Mouse (Mus musculus): Measurements from ENCODE around the gene Tas1r1. TPM values are rescaled to one million over a fixed set of nuclear protein-coding genes. Genes with fewer than 3 reads are reported as not detected.

Tas1r1 gene
- polyA plus RNA-seq, 1 experiment from 2014 or later, result 1.1 TPM

- Histone ChIP-seq H3K9me3 (no peaks in the 10 kb centered on the region), H3K4me3 (peak overlapping the region; percentile 100), H3K4me1 (peaks cover 23% of the 10 kb centered on the region), H3K9ac (peak overlapping the region; percentile 99), H3K4me2 (replicated peaks) (peak overlapping the region; percentile 77), H3K27me3 (no peaks in the 10 kb centered on the region), H3K27ac (peak overlapping the region; percentile 88), H3K36me3 (peaks cover 28% of the 10 kb centered on the region)
- ATAC-seq (ENCODE audit: insufficient number of reproducible peaks, insufficient read depth, low FRiP score, low TSS enrichment), result peak; percentile 69; the same call in 1 of the 2 replicates
- 2% methylated on average over 72 of the region's 111 CpGs for WGBS
Measured at GRCm38 (mm10) chr4:151995371-151996172, 42.8 kb downstream of the Tas1r1 start.

GRCm38 (mm10) chr4:151994228-151995171 lies 43.9 kb downstream of the Tas1r1 start:
- Histone ChIP-seq H3K4me1 (peaks cover 25% of the 10 kb centered on the region), H3K9ac (peak overlapping the region; percentile 99)

DNA sequence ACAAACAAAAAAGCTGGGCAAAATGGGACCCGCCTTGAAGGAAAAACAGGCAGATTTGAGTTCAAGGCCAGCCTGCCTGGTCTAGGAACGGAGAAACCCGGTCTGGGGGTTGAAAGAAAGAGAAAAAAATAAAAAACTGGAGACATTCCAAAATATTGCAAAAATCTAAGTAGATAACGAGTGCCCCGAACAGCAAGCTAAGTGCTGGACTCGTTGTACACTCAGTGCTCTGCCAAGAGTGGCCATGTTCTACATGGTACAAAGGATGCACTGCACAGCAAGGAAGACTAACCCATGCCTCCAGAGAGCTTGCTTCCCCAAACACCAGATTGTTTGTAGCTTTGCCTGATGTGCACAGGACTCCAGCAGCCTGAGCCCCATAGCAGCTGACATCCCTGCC lies 45.3 kb downstream of the Tas1r1 start:
- Histone ChIP-seq H3K4me2 (replicated peaks) (no peak overlapping the region), H3K4me3 (peak overlapping the region; percentile 100; the same call in 1 of the 2 replicates), H3K4me1 (peaks cover 32% of the 10 kb centered on the region), H3K9ac (no peak overlapping the region), H3K36me3 (peaks cover 32% of the 10 kb centered on the region), H3K27ac (no peak overlapping the region), H3K9me3 (no peaks in the 10 kb centered on the region), H3K27me3 (no peaks in the 10 kb centered on the region)
- 83% methylated on average over 6 of the region's 6 CpGs for WGBS
- ATAC-seq (ENCODE audit: insufficient number of reproducible peaks, insufficient read depth, low FRiP score, low TSS enrichment), result no peak

More at GRCm38 (mm10) chr4:151994228-151995171, 43.9 kb downstream of the Tas1r1 start:
- Histone ChIP-seq H3K9me3 (no peaks in the 10 kb centered on the region), H3K4me3 (peak overlapping the region; percentile 100), H3K4me2 (replicated peaks) (peak overlapping the region; percentile 77), H3K27me3 (no peaks in the 10 kb centered on the region), H3K27ac (peak overlapping the region; percentile 88), H3K36me3 (peaks cover 32% of the 10 kb centered on the region)
- 2% methylated on average over 59 of the region's 61 CpGs for WGBS
- no peak for ATAC-seq (ENCODE audit: insufficient number of reproducible peaks, insufficient read depth, low FRiP score, low TSS enrichment)

DNA sequence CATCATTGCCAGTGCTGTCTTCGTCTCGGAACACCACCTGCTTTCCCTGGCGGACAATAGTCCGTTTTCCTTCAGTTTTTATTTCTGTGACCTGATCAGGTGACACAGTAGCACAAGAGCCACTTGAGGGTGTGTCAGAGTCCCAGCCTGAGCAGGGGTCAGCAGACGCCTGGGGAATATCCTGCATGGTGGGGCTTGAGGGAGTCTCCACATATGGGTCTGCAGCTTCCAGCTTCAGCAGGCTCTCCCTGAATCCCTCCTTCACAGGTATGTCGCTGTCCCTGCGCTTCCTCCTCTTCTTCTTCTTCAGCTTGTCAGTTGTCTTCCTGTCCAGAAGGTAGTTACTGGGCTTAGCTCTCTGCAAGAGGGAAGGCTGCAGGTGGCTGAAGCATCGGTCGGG lies 46.3 kb downstream of the Tas1r1 start:
- H3K4me2 ChIP-seq (replicated peaks), result no peak overlapping the region
- H3K4me3 ChIP-seq, result no peak overlapping the region
- H3K4me1 ChIP-seq, result peaks cover 29% of the 10 kb centered on the region
- H3K9ac ChIP-seq, result no peak overlapping the region
- H3K27me3 ChIP-seq, result no peaks in the 10 kb centered on the region
- H3K27ac ChIP-seq, result no peak overlapping the region
- no peak for ATAC-seq (ENCODE audit: insufficient number of reproducible peaks, insufficient read depth, low FRiP score, low TSS enrichment)
- H3K9me3 ChIP-seq, result no peaks in the 10 kb centered on the region
- 93% methylated on average over 9 of the region's 9 CpGs for WGBS
- peaks cover 32% of the 10 kb centered on the region for H3K36me3 ChIP-seq

- H3K36me3 ChIP-seq, result peaks cover 43% of the 10 kb centered on the region
- no peaks in the 10 kb centered on the region for H3K9me3 ChIP-seq
- peak overlapping the region; percentile 96; the same call in 1 of the 2 replicates for H3K9ac ChIP-seq
- peak overlapping the region; percentile 83 for H3K4me3 ChIP-seq
- WGBS, result 32% methylated on average over 6 of the region's 6 CpGs
- peaks cover 37% of the 10 kb centered on the region for H3K4me1 ChIP-seq
- ATAC-seq (ENCODE audit: insufficient number of reproducible peaks, insufficient read depth, low FRiP score, low TSS enrichment), result 0 out of 2 replicates have a peak, but pooled peaks have one; percentile 2
- H3K4me2 ChIP-seq (replicated peaks), result peak overlapping the region; percentile 79
- H3K27ac ChIP-seq, result peak overlapping the region; percentile 89; the same call in 1 of the 2 replicates
- H3K27me3 ChIP-seq, result no peaks in the 10 kb centered on the region
Measured at GRCm38 (mm10) chr4:151989110-151989488, 49.3 kb downstream of the Tas1r1 start.

DNA sequence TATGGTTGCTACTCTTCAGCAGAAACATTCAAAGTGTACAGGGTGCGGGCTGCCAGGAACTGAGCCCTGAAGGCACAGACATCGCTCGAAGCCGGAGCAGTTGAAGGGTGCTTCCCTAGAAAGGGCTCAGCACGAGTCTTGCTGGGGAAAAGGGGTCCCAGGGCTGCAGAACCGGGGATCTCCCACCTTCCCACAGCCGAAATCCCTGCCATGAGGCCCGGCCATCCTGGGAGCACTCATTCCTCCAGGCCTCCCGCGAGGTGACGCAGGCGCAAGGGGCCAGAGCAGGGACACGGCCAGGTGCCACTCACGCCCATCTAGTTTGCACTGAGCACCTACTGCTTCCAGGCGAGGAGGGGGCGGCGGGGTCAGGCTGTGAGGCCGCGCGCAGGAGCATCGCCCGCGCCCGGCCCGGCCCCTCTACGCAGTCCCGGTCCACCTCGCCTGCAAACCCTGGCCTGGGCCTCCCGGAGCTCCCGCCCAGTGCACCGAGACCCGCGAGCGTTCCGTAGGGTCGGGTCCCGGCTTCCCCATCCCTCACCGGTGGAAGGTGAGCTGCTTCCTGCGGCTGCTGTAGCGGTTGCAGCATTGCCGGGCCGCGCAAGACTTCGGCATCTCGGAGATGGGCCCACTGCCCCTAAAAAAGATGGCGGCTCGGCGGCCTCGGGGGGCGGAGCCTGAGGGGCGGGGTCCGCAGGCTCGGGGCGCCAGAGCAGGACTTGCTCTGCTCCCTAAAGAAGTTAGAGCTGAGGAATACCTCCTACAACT lies 49.8 kb downstream of the Tas1r1 start, which contains the start of gene Thap3:
TSS of gene Thap3 (minus strand) at position 656 of the 768 bp plus-strand sequence.
- peak within 1 kb of the TSS; percentile 79 for H3K4me2 ChIP-seq (replicated peaks)
- peak; percentile 58 for ATAC-seq (ENCODE audit: insufficient number of reproducible peaks, insufficient read depth, low FRiP score, low TSS enrichment)
- no peaks in the 10 kb centered on the region for H3K9me3 ChIP-seq
- H3K4me3 ChIP-seq, result peak within 1 kb of the TSS; percentile 83
- peaks cover 45% of the 10 kb centered on the region for H3K36me3 ChIP-seq
- H3K4me1 ChIP-seq, result peaks cover 36% of the 10 kb centered on the region
- H3K27me3 ChIP-seq, result no peaks in the 10 kb centered on the region
- peak within 1 kb of the TSS; percentile 89 for H3K27ac ChIP-seq
- H3K9ac ChIP-seq, result peak within 1 kb of the TSS; percentile 96
- under 1% methylated on average over 54 of the region's 54 CpGs for WGBS

DNA sequence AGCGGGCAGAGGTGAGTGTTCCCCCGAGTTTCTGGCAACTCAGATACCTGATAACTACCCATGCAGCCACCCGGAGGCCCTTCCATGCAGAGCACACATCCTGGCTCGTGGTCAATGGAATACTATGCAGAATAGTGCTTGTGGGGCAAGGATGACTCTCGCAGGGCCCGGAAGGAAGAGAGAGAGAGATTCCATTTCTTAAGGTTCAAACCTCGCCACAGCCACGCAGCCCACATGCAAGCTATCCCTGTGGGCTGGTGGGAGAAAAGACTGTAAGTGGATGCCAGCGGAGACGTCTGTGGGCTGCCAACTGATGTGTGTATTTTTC lies 50.4 kb downstream of the Tas1r1 start:
- 23% methylated on average over 10 of the region's 10 CpGs for WGBS
- H3K36me3 ChIP-seq, result peaks cover 44% of the 10 kb centered on the region

GRCm38 (mm10) chr4:151986650-151987049 lies 51.7 kb downstream of the Tas1r1 start:
- H3K9me3 ChIP-seq, result no peaks in the 10 kb centered on the region
- no peak overlapping the region for H3K4me2 ChIP-seq (replicated peaks)
- ATAC-seq (ENCODE audit: insufficient number of reproducible peaks, insufficient read depth, low FRiP score, low TSS enrichment), result no peak
- H3K4me3 ChIP-seq, result no peak overlapping the region
- peaks cover 38% of the 10 kb centered on the region for H3K36me3 ChIP-seq
- 73% methylated on average over 8 of the region's 8 CpGs for WGBS
- no peaks in the 10 kb centered on the region for H3K27me3 ChIP-seq
- no peak overlapping the region for H3K27ac ChIP-seq
- H3K4me1 ChIP-seq, result peaks cover 32% of the 10 kb centered on the region
- 0 out of 2 replicates have a peak overlapping the region, but pooled peaks have one; percentile 24 for H3K9ac ChIP-seq

More for the DNA sequence above, 50.4 kb downstream of the Tas1r1 start:
- H3K27ac ChIP-seq, result peak overlapping the region; percentile 89; the same call in 1 of the 2 replicates
- peak overlapping the region; percentile 83 for H3K4me3 ChIP-seq
- no peak for ATAC-seq (ENCODE audit: insufficient number of reproducible peaks, insufficient read depth, low FRiP score, low TSS enrichment)
- H3K27me3 ChIP-seq, result no peaks in the 10 kb centered on the region
- H3K9me3 ChIP-seq, result no peaks in the 10 kb centered on the region
- H3K4me1 ChIP-seq, result peaks cover 32% of the 10 kb centered on the region
- peak overlapping the region; percentile 79 for H3K4me2 ChIP-seq (replicated peaks)
- peak overlapping the region; percentile 96 for H3K9ac ChIP-seq

- H3K9ac ChIP-seq, result 0 out of 2 replicates have a peak overlapping the region, but pooled peaks have one; percentile 24
- H3K27me3 ChIP-seq, result no peaks in the 10 kb centered on the region
- no peak for ATAC-seq (ENCODE audit: insufficient number of reproducible peaks, insufficient read depth, low FRiP score, low TSS enrichment)
- 33% methylated on average over 10 of the region's 10 CpGs for WGBS
- H3K4me1 ChIP-seq, result peaks cover 32% of the 10 kb centered on the region
- H3K36me3 ChIP-seq, result peaks cover 36% of the 10 kb centered on the region
- H3K4me2 ChIP-seq (replicated peaks), result no peak overlapping the region
- no peaks in the 10 kb centered on the region for H3K9me3 ChIP-seq
- 0 out of 2 replicates have a peak overlapping the region, but pooled peaks have one; percentile 23 for H3K27ac ChIP-seq
- H3K4me3 ChIP-seq, result no peak overlapping the region
Measured at GRCm38 (mm10) chr4:151985886-151986285, 52.5 kb downstream of the Tas1r1 start.

DNA sequence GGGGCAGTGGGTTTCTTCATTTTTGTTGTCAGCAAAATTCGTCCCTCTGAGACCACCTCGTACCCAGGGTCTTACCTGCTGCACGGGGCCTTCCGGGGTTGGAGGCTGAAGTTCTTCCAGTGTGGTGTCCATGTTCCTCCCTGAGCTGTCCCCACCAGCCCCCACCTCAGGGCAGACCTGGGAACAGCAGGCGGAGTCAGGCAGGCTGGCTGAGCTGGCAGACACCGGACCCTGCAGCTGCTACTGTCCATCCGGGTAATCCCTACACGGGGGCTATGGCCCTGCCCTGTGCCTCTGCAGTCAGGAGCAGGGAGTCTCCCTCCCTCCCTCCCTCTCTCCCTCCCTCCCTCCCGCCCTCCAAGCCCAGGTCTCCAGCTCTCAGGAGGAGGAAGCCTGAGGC lies 54.8 kb downstream of the Tas1r1 start:
- Histone ChIP-seq H3K4me2 (replicated peaks) (no peak overlapping the region), H3K4me3 (no peak overlapping the region), H3K9ac (no peak overlapping the region; the same call in 1 of the 2 replicates), H3K4me1 (peaks cover 24% of the 10 kb centered on the region), H3K36me3 (peaks cover 49% of the 10 kb centered on the region), H3K27me3 (no peaks in the 10 kb centered on the region), H3K9me3 (no peaks in the 10 kb centered on the region), H3K27ac (peak overlapping the region; percentile 23; the same call in 1 of the 2 replicates)
- ATAC-seq (ENCODE audit: insufficient number of reproducible peaks, insufficient read depth, low FRiP score, low TSS enrichment), result peak; percentile 23; the same call in 1 of the 2 replicates
- WGBS, result 21% methylated on average over 8 of the region's 9 CpGs

DNA sequence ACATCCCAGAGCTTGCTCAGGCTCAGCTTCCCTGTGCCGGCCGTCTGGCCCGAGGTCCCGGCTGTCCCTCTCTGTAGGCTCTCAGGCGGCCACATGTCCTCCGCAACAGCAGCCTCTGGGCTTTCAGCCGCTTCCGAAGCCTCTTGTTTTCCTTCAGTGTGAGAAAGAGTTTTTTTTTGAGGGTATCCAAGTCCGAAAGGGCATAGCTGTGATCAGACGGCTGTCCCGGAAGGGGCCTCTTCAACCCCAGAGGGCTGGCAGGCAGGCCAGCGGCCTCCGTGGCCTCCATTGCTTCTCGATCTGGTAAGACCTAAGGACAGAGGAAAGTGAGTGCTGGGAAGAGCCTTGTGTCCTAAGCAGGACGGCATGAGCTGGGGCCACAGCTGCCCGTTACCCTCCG lies 55.3 kb downstream of the Tas1r1 start:
- no peaks in the 10 kb centered on the region for H3K27me3 ChIP-seq
- no peak overlapping the region for H3K27ac ChIP-seq
- no peak overlapping the region for H3K4me2 ChIP-seq (replicated peaks)
- peaks cover 51% of the 10 kb centered on the region for H3K36me3 ChIP-seq
- no peak overlapping the region for H3K4me3 ChIP-seq
- H3K9me3 ChIP-seq, result no peaks in the 10 kb centered on the region
- 50% methylated on average over 17 of the region's 17 CpGs for WGBS
- peaks cover 22% of the 10 kb centered on the region for H3K4me1 ChIP-seq
- no peak for ATAC-seq (ENCODE audit: insufficient number of reproducible peaks, insufficient read depth, low FRiP score, low TSS enrichment)
- no peak overlapping the region for H3K9ac ChIP-seq

Measured in embryonic facial prominence, embryonic 12.5 days (tissue).